Mouse (Mus musculus) small intestine, adult 2 months (tissue): Measurements from ENCODE around the gene Lrch1. TPM values are rescaled to one million over a fixed set of nuclear protein-coding genes. Genes with fewer than 3 reads are reported as not detected.
A peak's percentile ranks its signal among the peaks of the same experiment; 100 is the strongest.

Experiments used
- H3K27ac ChIP-seq: fragments of 200-500 bp; 2 replicates; pipeline ENCODE4 v1.5.1; 2012; ENCODE audit warnings: low read depth, low read length, control low read depth, inconsistent platforms; ENCODE audit not compliant: insufficient read depth
- H3K27me3 ChIP-seq: fragments of 200-500 bp; 2 replicates; pipeline ENCODE4 v1.6.1; 2012; ENCODE audit warnings: mild to moderate bottlenecking, moderate library complexity, low read length, inconsistent platforms; ENCODE audit not compliant: control insufficient read depth, insufficient read depth
- H3K36me3 ChIP-seq: fragments of 200-500 bp; 2 replicates; pipeline ENCODE4 v1.6.1; 2012; ENCODE audit warnings: mild to moderate bottlenecking, low read length, control low read depth, inconsistent platforms; ENCODE audit not compliant: control insufficient read depth, insufficient read depth
- H3K4me1 ChIP-seq: fragments of 200-500 bp; 2 replicates; pipeline ENCODE4 v1.6.1; 2012; ENCODE audit warnings: low read length, inconsistent platforms, mixed read lengths; ENCODE audit not compliant: control insufficient read depth, insufficient read depth, insufficient read length
- H3K4me3 ChIP-seq: fragments of 200-500 bp; 2 replicates; pipeline ENCODE4 v1.5.1; 2012; ENCODE audit warnings: low read depth, mild to moderate bottlenecking, control low read depth, inconsistent platforms, low read length, moderate library complexity
- CTCF ChIP-seq: fragments of 200-500 bp; IDR thresholded peaks from 2 replicates; pipeline ENCODE4 v1.5.1; 2012; ENCODE audit warnings: low read depth, mild to moderate bottlenecking, control low read depth, inconsistent platforms, low read length, moderate library complexity, mixed read lengths; ENCODE audit not compliant: insufficient replicate concordance, insufficient read length; ENCODE audit errors: extremely low read depth
- POLR2A ChIP-seq: fragments of 200-500 bp; IDR thresholded peaks from 2 replicates; pipeline ENCODE4 v1.6.1; 2012; ENCODE audit warnings: low read depth, mild to moderate bottlenecking, control low read depth, inconsistent platforms, low read length, moderate library complexity
- WGBS: fragments of 180-500 bp; shearing (Covaris S2); methylation state at CpG from one replicate; pipeline ENCODE4 v1.1.7; 2018; 5-methylcytosine and 5-hydroxymethylcytosine counted together
- polyA plus RNA-seq: library from polyadenylated mRNA; depleted of rRNA; stranded (reverse); fragments of >200 nt; gene quantifications from 2 replicates; pipeline ENCODE4 v1.2.3, GENCODE M21; 2012

Gene Lrch1
- polyA plus RNA-seq, 1 experiment: 6.1 TPM

GRCm38 (mm10) chr14:74915025-74915424 is 32.7 kb downstream of the Lrch1 start:
- Histone ChIP-seq H3K27me3 (no peaks in the 10 kb centered on the region), H3K36me3 (no peaks in the 10 kb centered on the region), H3K27ac (peak overlapping the region; percentile 89), H3K4me1 (peaks cover 54% of the 10 kb centered on the region), H3K4me3 (no peak overlapping the region)
- no peak for TF ChIP-seq POLR2A
- TF ChIP-seq CTCF: no peak
- 29% methylated on average over 9 of the region's 9 CpGs for WGBS

GRCm38 (mm10) chr14:74913381-74914230 is 34.1 kb downstream of the Lrch1 start:
- H3K27ac ChIP-seq: peak overlapping the region; percentile 89
- peaks cover 55% of the 10 kb centered on the region for H3K4me1 ChIP-seq
- TF ChIP-seq CTCF: no peak
- no peak for TF ChIP-seq POLR2A
- H3K36me3 ChIP-seq: no peaks in the 10 kb centered on the region
- no peaks in the 10 kb centered on the region for H3K27me3 ChIP-seq
- H3K4me3 ChIP-seq: no peak overlapping the region
- WGBS: 12% methylated on average over 20 of the region's 20 CpGs

DNA sequence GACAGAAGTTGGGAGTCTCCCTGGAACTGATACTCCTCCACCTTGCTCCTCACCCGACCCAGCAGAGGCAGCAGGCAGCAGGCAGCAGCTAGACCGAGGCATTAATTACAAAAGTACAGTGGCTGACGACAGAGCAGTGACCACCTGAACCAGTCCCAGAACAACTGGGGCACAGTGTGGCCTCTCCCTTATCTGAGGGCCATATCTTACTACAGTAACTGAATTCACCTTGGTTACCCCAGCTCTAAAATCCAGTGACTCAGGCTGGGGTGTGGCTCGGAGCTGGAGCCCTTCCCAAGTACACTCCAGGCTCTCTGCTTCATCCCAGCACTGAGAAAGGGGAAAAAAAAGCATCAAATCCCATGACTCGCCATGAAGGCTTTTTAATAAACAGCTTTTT is 37.3 kb downstream of the Lrch1 start:
- Histone ChIP-seq H3K27ac (peak overlapping the region; percentile 63), H3K36me3 (no peaks in the 10 kb centered on the region), H3K4me1 (peaks cover 40% of the 10 kb centered on the region), H3K4me3 (no peak overlapping the region), H3K27me3 (no peaks in the 10 kb centered on the region)
- 9% methylated on average over 5 of the region's 5 CpGs for WGBS
- TF ChIP-seq CTCF (no peak), POLR2A (no peak)

DNA sequence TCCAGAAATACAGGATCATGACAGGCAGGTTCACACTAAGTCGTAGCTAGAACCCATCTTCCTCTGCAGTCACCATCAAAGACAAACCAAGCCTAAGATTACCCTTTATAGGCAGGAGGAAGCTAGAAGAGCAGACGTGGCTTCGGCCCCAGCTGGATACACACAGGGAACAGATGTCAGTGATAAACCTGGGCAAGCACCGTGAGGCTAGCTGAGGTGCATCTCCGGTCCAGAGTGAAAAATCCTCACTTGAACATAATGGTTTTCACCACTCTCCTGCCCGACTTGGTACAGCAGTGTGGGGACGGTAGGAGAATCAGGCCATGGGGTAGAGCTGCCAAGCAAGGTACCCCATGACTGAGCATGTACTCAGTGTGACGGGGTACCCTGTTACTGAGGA is 38.7 kb downstream of the Lrch1 start:
- no peak for TF ChIP-seq POLR2A
- no peak for TF ChIP-seq CTCF
- Histone ChIP-seq H3K27ac (peak overlapping the region; percentile 28; the same call in 1 of the 2 replicates), H3K27me3 (no peaks in the 10 kb centered on the region), H3K4me1 (peaks cover 37% of the 10 kb centered on the region), H3K4me3 (no peak overlapping the region), H3K36me3 (no peaks in the 10 kb centered on the region)
- WGBS: 45% methylated on average over 8 of the region's 8 CpGs

DNA sequence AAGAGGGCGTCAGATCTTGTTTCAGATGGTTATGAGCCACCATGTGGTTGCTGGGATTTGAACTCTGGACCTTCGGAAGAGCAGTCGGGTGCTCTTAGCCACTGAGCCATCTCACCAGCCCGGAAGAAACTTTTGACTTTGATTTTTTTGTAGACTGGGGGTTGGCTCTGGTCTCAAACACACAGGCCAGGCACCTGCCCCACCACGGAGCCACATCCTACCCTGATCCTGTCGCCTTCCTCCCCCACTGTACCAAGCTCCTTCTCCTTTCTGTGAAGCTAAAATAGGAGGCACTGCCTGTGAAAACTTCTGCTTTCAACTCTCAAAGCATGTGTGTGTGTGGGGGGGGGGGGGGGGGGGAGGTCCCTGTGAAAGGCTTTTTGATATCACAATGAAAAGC is 39.4 kb downstream of the Lrch1 start:
- Histone ChIP-seq H3K4me3 (no peak overlapping the region), H3K4me1 (peaks cover 41% of the 10 kb centered on the region), H3K27me3 (no peaks in the 10 kb centered on the region), H3K36me3 (no peaks in the 10 kb centered on the region), H3K27ac (no peak overlapping the region)
- 65% methylated on average over 6 of the region's 6 CpGs for WGBS
- no peak for TF ChIP-seq CTCF

DNA sequence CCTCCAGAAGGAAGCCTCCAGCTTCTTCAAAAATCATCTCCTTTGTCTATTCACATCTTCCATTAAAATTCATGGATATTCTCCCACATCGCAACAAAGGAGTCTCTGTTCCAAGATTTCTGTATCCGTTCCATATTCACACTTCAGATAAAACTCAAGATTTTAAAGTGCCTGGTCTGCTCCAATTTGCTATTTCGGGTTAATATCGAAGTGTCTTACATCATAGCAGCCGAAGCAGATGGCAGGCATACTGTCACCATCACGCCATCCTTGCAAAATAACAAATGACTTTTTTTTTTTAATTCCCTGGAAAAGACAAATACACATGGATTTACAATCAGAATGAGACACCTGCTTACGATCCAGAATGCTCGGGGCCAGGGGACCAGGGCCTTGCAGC is 40.0 kb downstream of the Lrch1 start:
- no peak for TF ChIP-seq CTCF
- TF ChIP-seq POLR2A: no peak
- 91% methylated on average over 8 of the region's 8 CpGs for WGBS
- no peak overlapping the region for H3K27ac ChIP-seq

DNA sequence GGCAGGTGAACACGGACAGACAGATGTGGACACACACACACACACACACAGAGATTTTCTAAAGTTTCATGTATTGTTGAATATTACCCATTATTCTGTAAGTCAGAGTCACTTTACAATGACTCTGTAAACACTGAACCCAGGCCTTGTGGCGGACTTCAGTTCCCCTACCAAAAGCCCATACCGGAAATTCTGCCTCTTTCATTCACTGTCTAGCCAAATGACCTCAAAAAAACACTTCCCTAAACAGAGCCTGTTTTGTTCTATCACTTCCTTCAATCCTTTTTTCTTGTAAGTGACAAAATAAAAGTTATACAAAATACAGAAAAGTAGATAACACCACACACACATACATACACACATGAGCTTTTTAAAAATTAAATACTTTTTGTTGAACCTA is 41.7 kb downstream of the Lrch1 start:
- 43% methylated on average over 3 of the region's 3 CpGs for WGBS
- peaks cover 33% of the 10 kb centered on the region for H3K4me1 ChIP-seq
- no peaks in the 10 kb centered on the region for H3K27me3 ChIP-seq
- no peak overlapping the region for H3K4me3 ChIP-seq
- H3K36me3 ChIP-seq: no peaks in the 10 kb centered on the region
- TF ChIP-seq CTCF: no peak
- TF ChIP-seq POLR2A: no peak
- 0 out of 2 replicates have a peak overlapping the region, but pooled peaks have one; percentile 14 for H3K27ac ChIP-seq

More for the DNA sequence above, 40.0 kb downstream of the Lrch1 start:
- Histone ChIP-seq H3K4me1 (peaks cover 44% of the 10 kb centered on the region), H3K27me3 (no peaks in the 10 kb centered on the region), H3K36me3 (no peaks in the 10 kb centered on the region), H3K4me3 (no peak overlapping the region)
